In genomic region chr4:52999449-52999848, GRCm38 (mm10) we compare ENCODE assay signal across 34 mouse cellular contexts. TPM values are rescaled to one million over a fixed set of nuclear protein-coding genes. Genes with fewer than 3 reads are reported as not detected.
DNase-seq lines count a peak whose midpoint lies in the region; ATAC-seq and TF ChIP-seq lines count a peak whose summit lies in the region.
"Had no signal": no experiment of that assay in that cellular context is flagged by ENCODE, and none has a peak within 500 bp of the region (broad histone marks: within the 10 kb centered on the region; RNA-seq: fewer than 3 reads in every experiment).

No protein-coding gene starts in this region.

- no peak for TF ChIP-seq CTCF in liver, adult 2 months (IDR thresholded peaks at IDR 0.05; ENCODE audit: low read depth, low read length)
- no peak for TF ChIP-seq CTCF in liver, postnatal 0 days (IDR thresholded peaks at IDR 0.05; ENCODE audit: low read depth)
- no peak for TF ChIP-seq CTCF in gastrocnemius, adult 2 months (IDR thresholded peaks at IDR 0.05)

- no peak for TF ChIP-seq EP300 in liver, postnatal 0 days (IDR thresholded peaks at IDR 0.05; ENCODE audit: low read depth)

- no peaks in the 10 kb centered on the region for H3K9me3 ChIP-seq in liver, postnatal 0 days (ENCODE audit: low read length)
- H3K9me3 ChIP-seq in forebrain, embryonic 13.5 days (replicated peaks): no peaks in the 10 kb centered on the region
- H3K9me3 ChIP-seq: forebrain, embryonic 10.5 days; heart, embryonic 10.5 days; limb, embryonic 12.5 days; liver, embryonic 12.5 days had no signal

- H3K27me3 ChIP-seq in liver, adult 2 months (ENCODE audit: control insufficient read depth, insufficient read depth, low read length): no peaks in the 10 kb centered on the region
- H3K27me3 ChIP-seq in liver, postnatal 0 days (ENCODE audit: insufficient read depth, low read length): no peaks in the 10 kb centered on the region
- no peaks in the 10 kb centered on the region for H3K27me3 ChIP-seq in myocyte (ENCODE audit: control insufficient read depth, insufficient read depth, insufficient read length)
- H3K27me3 ChIP-seq in forebrain, embryonic 13.5 days: no peaks in the 10 kb centered on the region
- H3K27me3 ChIP-seq: limb, embryonic 12.5 days; liver, embryonic 12.5 days had no signal

- no peak for TF ChIP-seq POLR2A in liver, adult 2 months (IDR thresholded peaks at IDR 0.05; ENCODE audit: extremely low read depth, insufficient read depth, low read length)
- no peak for TF ChIP-seq POLR2A in myocyte (IDR thresholded peaks at IDR 0.05; ENCODE audit: insufficient read length, low read depth)

- 54% methylated on average over 6 of the region's 6 CpGs for WGBS in liver, adult 2 months
- WGBS in liver, postnatal 0 days (ENCODE audit: insufficient replicate concordance): 86% methylated on average over 6 of the region's 6 CpGs
- 94% methylated on average over 6 of the region's 6 CpGs for WGBS in forebrain, embryonic 13.5 days

- no peak overlapping the region for H3K27ac ChIP-seq in liver, adult 2 months (replicated peaks; ENCODE audit: insufficient read depth, low read depth, low read length)
- H3K27ac ChIP-seq in liver, postnatal 0 days (ENCODE audit: low read depth): no peak overlapping the region
- no peak overlapping the region for H3K27ac ChIP-seq in gastrocnemius, adult 2 months
- no peak overlapping the region for H3K27ac ChIP-seq in forebrain, embryonic 13.5 days
- H3K27ac ChIP-seq: forebrain, embryonic 10.5 days; heart, embryonic 10.5 days; limb, embryonic 12.5 days; liver, embryonic 12.5 days had no signal

- no peaks in the 10 kb centered on the region for H3K79me2 ChIP-seq in liver, adult 2 months (ENCODE audit: control insufficient read depth, insufficient read depth, low read length)
- no peaks in the 10 kb centered on the region for H3K79me2 ChIP-seq in myocyte (ENCODE audit: control insufficient read depth, insufficient read depth)

- H3K36me3 ChIP-seq in liver, adult 2 months (ENCODE audit: control insufficient read depth, insufficient read depth, low read length): no peaks in the 10 kb centered on the region
- no peaks in the 10 kb centered on the region for H3K36me3 ChIP-seq in liver, postnatal 0 days (replicated peaks; ENCODE audit: insufficient read depth, low read length)
- H3K36me3 ChIP-seq in myocyte (ENCODE audit: control insufficient read depth, insufficient read depth): no peaks in the 10 kb centered on the region
- H3K36me3 ChIP-seq in forebrain, embryonic 13.5 days (ENCODE audit: poor library complexity, severe bottlenecking): no peaks in the 10 kb centered on the region
- H3K36me3 ChIP-seq: forebrain, embryonic 10.5 days; heart, embryonic 10.5 days; limb, embryonic 12.5 days; liver, embryonic 12.5 days had no signal

- no peak overlapping the region for H3K9ac ChIP-seq in liver, adult 2 months (ENCODE audit: low read depth, low read length)
- no peak overlapping the region for H3K9ac ChIP-seq in liver, postnatal 0 days (replicated peaks)
- no peak overlapping the region for H3K9ac ChIP-seq in forebrain, embryonic 13.5 days
- H3K9ac ChIP-seq: limb, embryonic 12.5 days; liver, embryonic 12.5 days had no signal

- intact Hi-C loops in gastrocnemius, adult 2 months (cut with DNase I): no loop called here

- H3K4me3 ChIP-seq in liver, adult 2 months (ENCODE audit: insufficient read depth, low read depth, low read length): no peak overlapping the region
- H3K4me3 ChIP-seq in liver, postnatal 0 days (ENCODE audit: low read depth, low read length): no peak overlapping the region
- no peak overlapping the region for H3K4me3 ChIP-seq in gastrocnemius, adult 2 months
- no peak overlapping the region for H3K4me3 ChIP-seq in myocyte
- no peak overlapping the region for H3K4me3 ChIP-seq in forebrain, embryonic 13.5 days
- H3K4me3 ChIP-seq: forebrain, embryonic 10.5 days; heart, embryonic 10.5 days; limb, embryonic 12.5 days; liver, embryonic 12.5 days had no signal

- H3ac ChIP-seq in myocyte (ENCODE audit: control insufficient read depth, insufficient read length): no peak overlapping the region

- no peak for ATAC-seq in liver, postnatal 0 days
- ATAC-seq in forebrain, embryonic 13.5 days: no peak
- ATAC-seq: liver, embryonic 12.5 days; Patski had no signal

- peak; percentile 70 to 83 for DNase-seq in cerebellum, postnatal 14 days
- DNase-seq in cerebellum, adult 11-12 months: no peak
- DNase-seq in liver, adult 2 months (ENCODE audit: extremely low read depth, low read depth, low spot score): peak; percentile 33
- no peak for DNase-seq in liver, postnatal 0 days
- peak; percentile 76 for DNase-seq in gastrocnemius, adult 2 months
- DNase-seq in spleen, adult 18-20 months: no peak
- DNase-seq: adrenal gland, adult 8-10 months; cerebellum, adult 8-10 months; kidney, adult 18-20 months; lung, adult 2 months; lung, postnatal 14 days; retina, postnatal 1 day; right cerebral cortex, postnatal 25 days; thymus, postnatal 25 days had no signal

- no peak overlapping the region for H3K4me2 ChIP-seq in liver, postnatal 0 days (ENCODE audit: low read depth, low read length)
- H3K4me2 ChIP-seq in myocyte (ENCODE audit: low read depth): no peak overlapping the region
- no peak overlapping the region for H3K4me2 ChIP-seq in forebrain, embryonic 13.5 days
- H3K4me2 ChIP-seq: limb, embryonic 12.5 days; liver, embryonic 12.5 days; midbrain, embryonic 11.5 days had no signal

- no peaks in the 10 kb centered on the region for H3K4me1 ChIP-seq in liver, adult 2 months (ENCODE audit: control insufficient read depth, insufficient read depth, low read length)
- no peaks in the 10 kb centered on the region for H3K4me1 ChIP-seq in liver, postnatal 0 days (ENCODE audit: insufficient read depth)
- H3K4me1 ChIP-seq in forebrain, embryonic 13.5 days: no peaks in the 10 kb centered on the region
- H3K4me1 ChIP-seq: forebrain, embryonic 10.5 days; heart, embryonic 10.5 days; limb, embryonic 12.5 days; liver, embryonic 12.5 days had no signal

TF ChIP-seq in myocyte, 11 proteins besides CTCF, POLR2A, EP300 and RAD21:
- TF ChIP-seq CEBPB (IDR thresholded peaks at IDR 0.05; ENCODE audit: insufficient read depth, poor library complexity, severe bottlenecking) (no peak), MYOG (IDR thresholded peaks at IDR 0.05; ENCODE audit: control insufficient read depth in 1 of 3, insufficient read depth in 1 of 3, insufficient read length in 2 of 3, low read depth in 2 of 3) (peak in 2 of 3 experiments; percentile 31 to 50), MYOD1 (IDR thresholded peaks at IDR 0.05; ENCODE audit: control insufficient read depth in 1 of 3, insufficient read length in 2 of 3, low read depth in 2 of 3) (peak in 2 of 3 experiments; percentile 66 to 69)

RNA-seq across cellular contexts. Expression of gene Nipsnap3a, which starts 10.4 kb away (rescaled TPM):
- not detected in 2 replicates for total RNA-seq in liver, adult 2 months (2014; rRNA removed)
- not detected in 2 replicates for polyA plus RNA-seq in liver, adult 2 months (2012; rRNA removed)
- polyA plus RNA-seq in liver, postnatal 0 days (2015; fragmentation: Nextera tagmentation; extraction: Ambion mirVana): not detected in 2 replicates
- not detected for total RNA-seq in gastrocnemius, adult 2 months (2021)
- polyA plus RNA-seq in myocyte (2012; fragmentation: generic; extraction: Trizol): not detected
- polyA plus RNA-seq in forebrain, embryonic 13.5 days (2015; fragmentation: Nextera tagmentation; extraction: Ambion mirVana): not detected in 2 replicates
- total RNA-seq: adrenal gland, adult 8-10 months; ES-E14; gastrocnemius, adult 8-10 months; hematopoietic stem cell, adult 5-6 weeks; layer of hippocampus, postnatal 10 days; megakaryocyte progenitor cell, adult 5-6 weeks; monocyte, adult 5-6 weeks had no signal
- polyA plus RNA-seq: embryonic facial prominence, embryonic 11.5 days; forebrain, embryonic 10.5 days; heart, embryonic 10.5 days; heart, embryonic 16.5 days; kidney, embryonic 16.5 days; large intestine, adult 2 months; limb, embryonic 12.5 days; liver, embryonic 12.5 days; lung, adult 2 months; midbrain, embryonic 11.5 days; neural tube, embryonic 11.5 days; Patski; stomach, embryonic 14.5 days had no signal

RNA-seq across cellular contexts. Expression of gene Nipsnap3b, which starts 12.2 kb away (rescaled TPM):
- total RNA-seq in liver, adult 2 months (2014; rRNA removed): 91.3 and 95.4 TPM in 2 replicates
- 87.1 and 89.7 TPM in 2 replicates for polyA plus RNA-seq in liver, adult 2 months (2012; rRNA removed)
- polyA plus RNA-seq in liver, postnatal 0 days (2015; fragmentation: Nextera tagmentation; extraction: Ambion mirVana): 145 TPM in 2 replicates
- total RNA-seq in gastrocnemius, adult 2 months (2021): 1 to 10 TPM; 1.1 to 1.7 TPM
- polyA plus RNA-seq in myocyte (2012; fragmentation: generic; extraction: Trizol): 15.9 TPM
- polyA plus RNA-seq in forebrain, embryonic 13.5 days (2015; fragmentation: Nextera tagmentation; extraction: Ambion mirVana): 131 and 134 TPM in 2 replicates

RNA-seq across cellular contexts. Expression of gene Olfr270, which starts 35.1 kb away (rescaled TPM):
- not detected in 2 replicates for total RNA-seq in liver, adult 2 months (2014; rRNA removed)
- polyA plus RNA-seq in liver, adult 2 months (2012; rRNA removed): not detected in 2 replicates
- polyA plus RNA-seq in liver, postnatal 0 days (2015; fragmentation: Nextera tagmentation; extraction: Ambion mirVana): not detected in 2 replicates
- not detected for total RNA-seq in gastrocnemius, adult 2 months (2021)
- not detected for polyA plus RNA-seq in myocyte (2012; fragmentation: generic; extraction: Trizol)
- not detected in 2 replicates for polyA plus RNA-seq in forebrain, embryonic 13.5 days (2015; fragmentation: Nextera tagmentation; extraction: Ambion mirVana)
- total RNA-seq: adrenal gland, adult 8-10 months; ES-E14; gastrocnemius, adult 8-10 months; hematopoietic stem cell, adult 5-6 weeks; layer of hippocampus, postnatal 10 days; megakaryocyte progenitor cell, adult 5-6 weeks; monocyte, adult 5-6 weeks had no signal
- polyA plus RNA-seq: embryonic facial prominence, embryonic 11.5 days; forebrain, embryonic 10.5 days; heart, embryonic 10.5 days; heart, embryonic 16.5 days; kidney, embryonic 16.5 days; large intestine, adult 2 months; limb, embryonic 12.5 days; liver, embryonic 12.5 days; lung, adult 2 months; midbrain, embryonic 11.5 days; neural tube, embryonic 11.5 days; Patski; stomach, embryonic 14.5 days had no signal

Comparison
In these comparisons a context has a peak if more than half of its experiments do, and no peak if none do; other contexts are left out.
1. DNase-seq: peak in cerebellum, postnatal 14 days (2 of 2), liver, adult 2 months (single experiment) and gastrocnemius, adult 2 months (single experiment); none in cerebellum, adult 11-12 months (single experiment), liver, postnatal 0 days (single experiment) and spleen, adult 18-20 months (0 of 2).